In the genomic region with DNA sequence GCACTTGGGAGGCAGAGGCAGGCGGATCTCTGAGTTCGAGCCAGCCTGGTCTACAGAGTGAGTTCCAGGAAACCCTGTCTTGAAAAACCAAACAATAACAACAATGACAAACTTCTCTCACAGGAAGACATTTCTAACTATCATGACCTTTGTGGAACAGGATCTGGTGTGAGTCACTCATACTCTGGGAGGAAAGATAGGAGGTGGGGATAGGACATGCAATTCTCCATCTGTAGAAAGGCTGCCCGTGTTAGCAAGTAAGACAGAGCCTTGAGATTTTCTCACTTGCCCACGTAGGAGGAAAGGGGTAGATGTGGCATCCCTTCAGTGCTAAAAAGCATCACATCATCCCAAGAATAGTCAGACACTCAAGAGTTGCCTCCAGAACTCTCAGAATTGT, we compare ENCODE assay signal across 21 mouse cellular contexts. TPM values are rescaled to one million over a fixed set of nuclear protein-coding genes. Genes with fewer than 3 reads are reported as not detected.
"Had no signal": no experiment of that assay in that cellular context is flagged by ENCODE, and none has a peak within 500 bp of the region (broad histone marks: within the 10 kb centered on the region; RNA-seq: fewer than 3 reads in every experiment).

No protein-coding gene starts in this region.

- H3K4me1 ChIP-seq: liver, embryonic 15.5 days; lung, embryonic 15.5 days; midbrain, embryonic 12.5 days; neural tube, embryonic 12.5 days; stomach, embryonic 15.5 days had no signal

- H3K27me3 ChIP-seq: lung, embryonic 15.5 days; neural tube, embryonic 12.5 days; stomach, embryonic 15.5 days had no signal

- H3K27ac ChIP-seq: liver, embryonic 13.5 days; liver, embryonic 15.5 days; lung, embryonic 15.5 days; macrophage; midbrain, embryonic 12.5 days; neural tube, embryonic 12.5 days; stomach, embryonic 15.5 days; stomach, postnatal 0 days had no signal

- H3K4me3 ChIP-seq: liver, embryonic 13.5 days; liver, embryonic 15.5 days; lung, embryonic 15.5 days; megakaryocyte, embryonic 14.5 days; midbrain, embryonic 12.5 days; neural tube, embryonic 12.5 days; stomach, embryonic 15.5 days had no signal

- H3K9me3 ChIP-seq: liver, embryonic 13.5 days; liver, embryonic 15.5 days; lung, embryonic 15.5 days; midbrain, embryonic 12.5 days; neural tube, embryonic 12.5 days; stomach, embryonic 15.5 days had no signal

- DNase-seq: liver, embryonic 13.5 days; liver, postnatal 0 days; lung, adult 2 months; lung, postnatal 14 days; lung, postnatal 36 days; right cerebral cortex, postnatal 14 days; thymus, adult 2 months; thymus, postnatal 14 days; thymus, postnatal 36 days had no signal

- H3K36me3 ChIP-seq: liver, embryonic 13.5 days; liver, embryonic 15.5 days; lung, embryonic 15.5 days; midbrain, embryonic 12.5 days; neural tube, embryonic 12.5 days; stomach, embryonic 15.5 days had no signal

RNA-seq across cellular contexts. Expression of a gene that starts 26.3 kb away (rescaled TPM):
- total RNA-seq: midbrain, postnatal 0 days; monocyte, adult 5-6 weeks; neutrophil, adult 5-6 weeks had no signal
- polyA plus RNA-seq: lung, adult 2 months; macrophage; spleen, adult 2 months; thymus, adult 2 months had no signal
